ENCODE assay signal across 25 mouse cellular contexts in genomic region chr2:30490384-30490783, GRCm38 (mm10). TPM values are rescaled to one million over a fixed set of nuclear protein-coding genes. Genes with fewer than 3 reads are reported as not detected.
DNase-seq lines count a peak whose midpoint lies in the region; ATAC-seq lines count a peak whose summit lies in the region.
"Had no signal": no experiment of that assay in that cellular context is flagged by ENCODE, and none has a peak within 500 bp of the region (broad histone marks: within the 10 kb centered on the region; RNA-seq: fewer than 3 reads in every experiment).

No protein-coding gene starts in this region.

- no peak for DNase-seq in heart, postnatal 10 days
- DNase-seq in splenic B cell, adult 2 months (ENCODE audit: low read depth, low spot score): peak; percentile 23
- DNase-seq in midbrain, embryonic 11.5 days (ENCODE audit: low spot score, missing footprints): no peak
- DNase-seq in left cerebral cortex, postnatal 14 days (ENCODE audit: low spot score in 2 of 2): no peak
- DNase-seq: adrenal gland, adult 8-10 months; adrenal gland, postnatal 14 days; adrenal gland, postnatal 36 days; cerebellum, adult 11-12 months; cerebellum, adult 2 months; cerebellum, adult 9-10 months; cerebellum, postnatal 10 days; cerebellum, postnatal 25 days; embryo, embryonic 11 days had no signal

- H3K27me3 ChIP-seq in heart, embryonic 14.5 days (ENCODE audit: control insufficient read depth, insufficient read depth, low read length): no peaks in the 10 kb centered on the region
- H3K27me3 ChIP-seq in splenic B cell, adult 2 months (ENCODE audit: control insufficient read depth, insufficient read depth, low read length, poor library complexity, severe bottlenecking): no peaks in the 10 kb centered on the region; the same call in 1 of the 2 replicates
- no peaks in the 10 kb centered on the region for H3K27me3 ChIP-seq in midbrain, embryonic 11.5 days (ENCODE audit: control insufficient read depth, insufficient read depth, low read length)
- H3K27me3 ChIP-seq: embryonic facial prominence, embryonic 13.5 days; embryonic facial prominence, embryonic 15.5 days; forebrain, embryonic 12.5 days; Patski had no signal

- no peaks in the 10 kb centered on the region for H3K9me3 ChIP-seq in heart, embryonic 14.5 days (ENCODE audit: control insufficient read depth, low read length)
- H3K9me3 ChIP-seq in midbrain, embryonic 11.5 days (ENCODE audit: control insufficient read depth, low read length): no peaks in the 10 kb centered on the region
- H3K9me3 ChIP-seq: embryonic facial prominence, embryonic 13.5 days; embryonic facial prominence, embryonic 15.5 days; forebrain, embryonic 10.5 days; forebrain, embryonic 12.5 days; G1E had no signal

- H3K9ac ChIP-seq in heart, embryonic 14.5 days (ENCODE audit: low read length): no peak overlapping the region
- H3K9ac ChIP-seq in midbrain, embryonic 11.5 days (ENCODE audit: low read length): no peak overlapping the region
- H3K9ac ChIP-seq: embryonic facial prominence, embryonic 13.5 days; embryonic facial prominence, embryonic 15.5 days; forebrain, embryonic 12.5 days had no signal

- H3K4me1 ChIP-seq in heart, embryonic 14.5 days (ENCODE audit: control insufficient read depth in 2 of 2, insufficient read depth in 2 of 2, low read length in 2 of 2): peaks cover 0 to 3% of the 10 kb centered on the region in 2 experiments; a peak in 2 of 4 replicates
- H3K4me1 ChIP-seq in midbrain, embryonic 11.5 days (ENCODE audit: control insufficient read depth, insufficient read depth, low read length): no peaks in the 10 kb centered on the region
- H3K4me1 ChIP-seq: forebrain, embryonic 12.5 days had no signal

- intact Hi-C loops in heart, postnatal 10 days (cut with DNase I): no loop called here
- intact Hi-C loops in left cerebral cortex, postnatal 14 days (cut with DNase I): no loop called here

- 74% methylated on average over 2 of the region's 2 CpGs for WGBS in heart, embryonic 14.5 days
- 85% methylated on average over 2 of the region's 2 CpGs for WGBS in midbrain, embryonic 11.5 days

- no peak overlapping the region for H3K4me3 ChIP-seq in heart, embryonic 14.5 days (ENCODE audit: control insufficient read depth in 1 of 2, insufficient read depth in 1 of 2, low read depth in 1 of 2, low read length in 2 of 2)
- no peak overlapping the region for H3K4me3 ChIP-seq in midbrain, embryonic 11.5 days (ENCODE audit: low read depth, low read length)
- H3K4me3 ChIP-seq: embryonic facial prominence, embryonic 13.5 days; embryonic facial prominence, embryonic 15.5 days; erythroblast, embryonic 14.5 days; forebrain, embryonic 10.5 days; forebrain, embryonic 12.5 days had no signal

- no peaks in the 10 kb centered on the region for H3K36me3 ChIP-seq in heart, embryonic 14.5 days (ENCODE audit: control insufficient read depth, insufficient read depth, low read length)
- no peaks in the 10 kb centered on the region for H3K36me3 ChIP-seq in splenic B cell, adult 2 months (ENCODE audit: control insufficient read depth, insufficient read depth, low read length, poor library complexity, severe bottlenecking)
- no peaks in the 10 kb centered on the region for H3K36me3 ChIP-seq in midbrain, embryonic 11.5 days (ENCODE audit: control insufficient read depth, insufficient read depth, low read length)
- H3K36me3 ChIP-seq: embryonic facial prominence, embryonic 13.5 days; embryonic facial prominence, embryonic 15.5 days; forebrain, embryonic 10.5 days; forebrain, embryonic 12.5 days; G1E had no signal

- H3K4me2 ChIP-seq in heart, embryonic 14.5 days (ENCODE audit: low read length): no peak overlapping the region
- no peak overlapping the region for H3K4me2 ChIP-seq in midbrain, embryonic 11.5 days
- H3K4me2 ChIP-seq: embryonic facial prominence, embryonic 13.5 days; embryonic facial prominence, embryonic 15.5 days; forebrain, embryonic 12.5 days had no signal

- H3K27ac ChIP-seq in heart, embryonic 14.5 days (replicated peaks in 1 of 2; ENCODE audit: control insufficient read depth in 1 of 2, insufficient read depth in 1 of 2, low read depth in 2 of 2, low read length in 2 of 2): no peak overlapping the region
- no peak overlapping the region for H3K27ac ChIP-seq in midbrain, embryonic 11.5 days (ENCODE audit: low read depth, low read length)
- H3K27ac ChIP-seq: embryonic facial prominence, embryonic 13.5 days; embryonic facial prominence, embryonic 15.5 days; forebrain, embryonic 10.5 days; forebrain, embryonic 12.5 days had no signal

- ATAC-seq in heart, embryonic 14.5 days (ENCODE audit: insufficient number of reproducible peaks, insufficient read depth, low FRiP score, low read depth): 0 out of 2 replicates have a peak, but pooled peaks have one; percentile 41
- 0 out of 2 replicates have a peak, but pooled peaks have one; percentile 29 for ATAC-seq in common myeloid progenitor, adult 5-6 weeks (replicated peaks; ENCODE audit: low read depth, poor library complexity, severe bottlenecking)
- no peak for ATAC-seq in midbrain, embryonic 11.5 days (ENCODE audit: low FRiP score)
- ATAC-seq: activated CD4-positive, CD25-positive, alpha-beta regulatory T cell, adult 4 months; forebrain, embryonic 14.5 days; forebrain, embryonic 16.5 days; Patski had no signal

RNA-seq across cellular contexts. Expression of gene Ier5l, which starts 16.4 kb away (rescaled TPM):
- polyA plus RNA-seq in heart, embryonic 14.5 days (2014; fragmentation: Nextera tagmentation; extraction: Ambion mirVana): 3.5 and 4.2 TPM in 2 replicates
- 10 to 100 TPM in 1 of 2 experiments, 1 to 10 TPM in 1; 9.5 to 12.2 TPM for total RNA-seq in heart, postnatal 10 days (2021)
- total RNA-seq in common myeloid progenitor, adult 5-6 weeks (2017): 0.58 and 1.8 TPM in 2 replicates
- polyA plus RNA-seq in midbrain, embryonic 11.5 days (2014; fragmentation: Nextera tagmentation; extraction: Ambion mirVana): 4.9 and 5.0 TPM in 2 replicates
- total RNA-seq in left cerebral cortex, postnatal 14 days (2021): 10 to 100 TPM; 12.7 to 15.1 TPM
- total RNA-seq: G1E had no signal
- polyA plus RNA-seq: G1E had no signal
